ENCODE assay signal across 8 mouse cellular contexts in genomic region chr5:139251279-139251678, GRCm38 (mm10). TPM values are rescaled to one million over a fixed set of nuclear protein-coding genes. Genes with fewer than 3 reads are reported as not detected.
A peak's percentile ranks its signal among the peaks of the same experiment; 100 is the strongest.
DNase-seq lines count a peak whose midpoint lies in the region; ATAC-seq and TF ChIP-seq lines count a peak whose summit lies in the region.

No protein-coding gene starts in this region.

- H3K9me3 ChIP-seq in neural tube, embryonic 12.5 days, result no peaks in the 10 kb centered on the region
- no peaks in the 10 kb centered on the region for H3K9me3 ChIP-seq in liver, embryonic 13.5 days (replicated peaks)
- H3K9me3 ChIP-seq in stomach, postnatal 0 days (ENCODE audit: control insufficient read depth, low read length), result no peaks in the 10 kb centered on the region

- no peak overlapping the region for H3K9ac ChIP-seq in neural tube, embryonic 12.5 days
- H3K9ac ChIP-seq in liver, embryonic 13.5 days, result peak overlapping the region; percentile 90
- peak overlapping the region; percentile 68; the same call in 1 of the 2 replicates for H3K9ac ChIP-seq in stomach, postnatal 0 days (ENCODE audit: low read length)

- no peaks in the 10 kb centered on the region for H3K27me3 ChIP-seq in neural tube, embryonic 12.5 days (replicated peaks)
- H3K27me3 ChIP-seq in liver, embryonic 13.5 days, result no peaks in the 10 kb centered on the region
- no peaks in the 10 kb centered on the region for H3K27me3 ChIP-seq in stomach, postnatal 0 days (ENCODE audit: control insufficient read depth, insufficient read depth, low read length)

- peaks cover 41% of the 10 kb centered on the region for H3K36me3 ChIP-seq in neural tube, embryonic 12.5 days
- H3K36me3 ChIP-seq in liver, embryonic 13.5 days, result peaks cover 61% of the 10 kb centered on the region
- H3K36me3 ChIP-seq in stomach, postnatal 0 days (ENCODE audit: control insufficient read depth, insufficient read depth, low read length), result peaks cover 22% of the 10 kb centered on the region

- no peak overlapping the region for H3K4me3 ChIP-seq in neural tube, embryonic 12.5 days
- H3K4me3 ChIP-seq in liver, embryonic 13.5 days (replicated peaks), result peak overlapping the region; percentile 86
- peak overlapping the region; percentile 76; the same call in 1 of the 2 replicates for H3K4me3 ChIP-seq in stomach, postnatal 0 days (ENCODE audit: low read depth, low read length)

- H3K27ac ChIP-seq in neural tube, embryonic 12.5 days, result no peak overlapping the region
- H3K27ac ChIP-seq in liver, embryonic 13.5 days, result peak overlapping the region; percentile 85
- peak overlapping the region; percentile 95 for H3K27ac ChIP-seq in stomach, postnatal 0 days (replicated peaks)

- H3K4me1 ChIP-seq in neural tube, embryonic 12.5 days, result peaks cover 26% of the 10 kb centered on the region
- peaks cover 61% of the 10 kb centered on the region for H3K4me1 ChIP-seq in liver, embryonic 13.5 days (replicated peaks)
- H3K4me1 ChIP-seq in stomach, postnatal 0 days (replicated peaks; ENCODE audit: control insufficient read depth, insufficient read depth), result peaks cover 6% of the 10 kb centered on the region

- DNase-seq in cerebellum, adult 9-10 months, result peak; percentile 46
- no peak for DNase-seq in neural tube, embryonic 10.5 days (ENCODE audit: extremely low spot score, low spot score)
- no peak for DNase-seq in liver, embryonic 13.5 days
- no peak for DNase-seq in stomach, postnatal 0 days (ENCODE audit: low spot score)
- no peak for DNase-seq in frontal cortex, postnatal 36 days (ENCODE audit: low spot score in 2 of 2)
- no peak for DNase-seq in cerebellum, adult 8-10 months

- no peak for TF ChIP-seq EP300 in stomach, postnatal 0 days (optimal IDR thresholded peaks at IDR 0.05)

- no peak for ATAC-seq in cerebellum, adult (ENCODE audit: insufficient number of reproducible peaks, low FRiP score, low TSS enrichment)
- ATAC-seq in neural tube, embryonic 12.5 days (ENCODE audit: low FRiP score, low read depth), result no peak
- no peak for ATAC-seq in liver, embryonic 13.5 days (ENCODE audit: low read depth)
- no peak for ATAC-seq in stomach, postnatal 0 days (ENCODE audit: low FRiP score, low TSS enrichment)

- TF ChIP-seq CTCF in stomach, postnatal 0 days (IDR thresholded peaks at IDR 0.05; ENCODE audit: low read depth), result no peak

- 82% methylated on average over 7 of the region's 7 CpGs for WGBS in neural tube, embryonic 12.5 days
- WGBS in liver, embryonic 13.5 days (ENCODE audit: insufficient replicate concordance), result 69% methylated on average over 7 of the region's 7 CpGs
- WGBS in stomach, postnatal 0 days, result 71% methylated on average over 7 of the region's 7 CpGs

- H3K4me2 ChIP-seq in neural tube, embryonic 12.5 days (replicated peaks), result peak overlapping the region; percentile 90
- H3K4me2 ChIP-seq in liver, embryonic 13.5 days, result peak overlapping the region; percentile 97
- H3K4me2 ChIP-seq in stomach, postnatal 0 days (replicated peaks; ENCODE audit: low read depth), result peak overlapping the region; percentile 66

RNA-seq across cellular contexts. Expression of gene Get4, which starts 0.8 kb away (rescaled TPM):
- polyA plus RNA-seq in neural tube, embryonic 12.5 days (2016; fragmentation: Nextera tagmentation; extraction: Ambion mirVana), result 129 and 132 TPM in 2 replicates
- 135 and 141 TPM in 2 replicates for polyA plus RNA-seq in liver, embryonic 13.5 days (2015; fragmentation: Nextera tagmentation; extraction: Ambion mirVana)
- 132 and 133 TPM in 2 replicates for polyA plus RNA-seq in stomach, postnatal 0 days (2015; fragmentation: Nextera tagmentation; extraction: Ambion mirVana)

RNA-seq across cellular contexts. Expression of gene Sun1, which starts 50.8 kb away (rescaled TPM):
- polyA plus RNA-seq in neural tube, embryonic 12.5 days (2016; fragmentation: Nextera tagmentation; extraction: Ambion mirVana), result 47.5 and 50.1 TPM in 2 replicates
- polyA plus RNA-seq in liver, embryonic 13.5 days (2015; fragmentation: Nextera tagmentation; extraction: Ambion mirVana), result 20.9 and 23.7 TPM in 2 replicates
- 24.0 TPM in 2 replicates for polyA plus RNA-seq in stomach, postnatal 0 days (2015; fragmentation: Nextera tagmentation; extraction: Ambion mirVana)
